Mouse (Mus musculus) heart, postnatal 10 days (tissue): ENCODE measurements around the gene Kcnmb3. TPM values are rescaled to one million over a fixed set of nuclear protein-coding genes. Genes with fewer than 3 reads are reported as not detected.

Experiments used
- DNase-seq, 2 experiments: peaks; one replicate each; pipeline ENCODE4 v3.0.0; 2021
- intact Hi-C: fragments of 180-260 bp; cut with DNase I; formaldehyde crosslinking; loops from one replicate; pipeline ENCODE4 v1.15.1; 2025
- total RNA-seq, 2 experiments: library from RNA; stranded (reverse); gene quantifications; 2 replicates each; pipeline ENCODE4 v1.2.3; 2021

Kcnmb3 gene
- total RNA-seq, 2 experiments from 2014 or later: 0.20 to 0.55 TPM

GRCm38 (mm10) chr3:32495856-32496710 lies 4.1 kb upstream of the Kcnmb3 start:
- intact Hi-C loops: no loop called here
- no peak for DNase-seq

GRCm38 (mm10) chr3:32495088-32495770 lies 3.2 kb upstream of the Kcnmb3 start:
- intact Hi-C loops: no loop called here
- no peak for DNase-seq

- intact Hi-C loops: no loop called here
- no peak for DNase-seq
Observed at GRCm38 (mm10) chr3:32494387-32495087, 2.5 kb upstream of the Kcnmb3 start.

GRCm38 (mm10) chr3:32490928-32491315 lies 1.1 kb downstream of the Kcnmb3 start:
- DNase-seq: no peak
- intact Hi-C loops: no loop called here

GRCm38 (mm10) chr3:32490076-32490927 lies 1.7 kb downstream of the Kcnmb3 start:
- no peak for DNase-seq
- intact Hi-C loops: no loop called here

- intact Hi-C loops: no loop called here
- DNase-seq: no peak
Observed at GRCm38 (mm10) chr3:32488172-32488571, 3.9 kb downstream of the Kcnmb3 start.

GRCm38 (mm10) chr3:32486543-32486942 lies 5.5 kb downstream of the Kcnmb3 start:
- intact Hi-C loops: no loop called here
- no peak for DNase-seq

GRCm38 (mm10) chr3:32483035-32483434 lies 9.0 kb downstream of the Kcnmb3 start:
- DNase-seq: no peak
- intact Hi-C loops: no loop called here

- DNase-seq: no peak
- intact Hi-C loops: no loop called here
Observed at GRCm38 (mm10) chr3:32479961-32480360, 12.1 kb downstream of the Kcnmb3 start.

GRCm38 (mm10) chr3:32473184-32473583 lies 18.8 kb downstream of the Kcnmb3 start:
- intact Hi-C loops: loop anchor here (2.0 kb wide), 1 partner anchor 36 kb away; no protein-coding TSS in a partner anchor
- no peak for DNase-seq

GRCm38 (mm10) chr3:32472191-32472900 lies 19.7 kb downstream of the Kcnmb3 start:
- intact Hi-C loops: loop anchor here (2.0 kb wide), 1 partner anchor 36 kb away; no protein-coding TSS in a partner anchor
- DNase-seq: peak; percentile 57 to 60

- DNase-seq: peak; percentile 31 to 32
- intact Hi-C loops: no loop called here
Observed at GRCm38 (mm10) chr3:32471098-32471497, 20.9 kb downstream of the Kcnmb3 start.

- intact Hi-C loops: no loop called here
Observed at GRCm38 (mm10) chr3:32470449-32470848, 21.6 kb downstream of the Kcnmb3 start.

GRCm38 (mm10) chr3:32468411-32468810 lies 23.6 kb downstream of the Kcnmb3 start:
- intact Hi-C loops: no loop called here

More at GRCm38 (mm10) chr3:32470449-32470848, 21.6 kb downstream of the Kcnmb3 start:
- DNase-seq: no peak

GRCm38 (mm10) chr3:32467321-32467720 lies 24.7 kb downstream of the Kcnmb3 start:
- no peak for DNase-seq
- intact Hi-C loops: no loop called here

More at GRCm38 (mm10) chr3:32468411-32468810, 23.6 kb downstream of the Kcnmb3 start:
- DNase-seq: no peak

- intact Hi-C loops: loop anchor here (5.0 kb wide), 1 partner anchor 48 kb away; no protein-coding TSS in a partner anchor
- DNase-seq: peak; percentile 20 to 53
Observed at GRCm38 (mm10) chr3:32459777-32460176, 32.3 kb downstream of the Kcnmb3 start.

GRCm38 (mm10) chr3:32454329-32455021 lies 37.6 kb downstream of the Kcnmb3 start:
- DNase-seq: peak; percentile 62 to 67

GRCm38 (mm10) chr3:32441710-32442109 lies 50.3 kb downstream of the Kcnmb3 start:
- intact Hi-C loops: no loop called here
- no peak for DNase-seq

More at GRCm38 (mm10) chr3:32454329-32455021, 37.6 kb downstream of the Kcnmb3 start:
- intact Hi-C loops: loop anchor here (5.0 kb wide), 1 partner anchor 53 kb away; no protein-coding TSS in a partner anchor

GRCm38 (mm10) chr3:32438716-32439115 lies 53.3 kb downstream of the Kcnmb3 start:
- intact Hi-C loops: no loop called here
- DNase-seq: no peak
